Mouse (Mus musculus) hindbrain, embryonic 10.5 days (tissue): ENCODE measurements around the gene Lnx2. TPM values are rescaled to one million over a fixed set of nuclear protein-coding genes. Genes with fewer than 3 reads are reported as not detected.

Source experiments
- DNase-seq: peaks from one replicate; pipeline ENCODE4 v3.0.0-alpha.2; 2017; ENCODE audit warnings: low spot score
- H3K27ac ChIP-seq: fragments of 300-500 bp; sonication (generic); 2 replicates; pipeline ENCODE4 v1.5.1; 2016; ENCODE audit warnings: mild to moderate bottlenecking, moderate library complexity
- H3K27me3 ChIP-seq: fragments of 300-500 bp; sonication (generic); 2 replicates; pipeline ENCODE4 v1.6.1; 2016; ENCODE audit warnings: mild to moderate bottlenecking; ENCODE audit not compliant: poor library complexity, insufficient read depth, severe bottlenecking
- H3K36me3 ChIP-seq: fragments of 300-500 bp; sonication (generic); 2 replicates; pipeline ENCODE4 v1.6.1; 2016; ENCODE audit warnings: mild to moderate bottlenecking, moderate library complexity
- H3K4me1 ChIP-seq: fragments of 300-500 bp; sonication (generic); replicated peaks from 2 replicates; pipeline ENCODE4 v1.6.1; 2016; ENCODE audit warnings: mild to moderate bottlenecking
- H3K4me3 ChIP-seq: fragments of 300-500 bp; sonication (generic); 2 replicates; pipeline ENCODE4 v1.5.1; 2016; ENCODE audit warnings: mild to moderate bottlenecking, moderate library complexity
- H3K9me3 ChIP-seq: fragments of 300-500 bp; sonication (generic); 2 replicates; pipeline ENCODE4 v1.6.1; 2016; ENCODE audit warnings: mild to moderate bottlenecking, moderate library complexity
- WGBS: fragments of 180-500 bp; shearing (Covaris S2); methylation state at CpG from one replicate; pipeline ENCODE4 v1.1.7; 2016; 5-methylcytosine and 5-hydroxymethylcytosine counted together
- polyA plus RNA-seq: library from polyadenylated mRNA; unstranded; fragments of >200 nt; fragmentation: Nextera tagmentation; extraction: Ambion mirVana; gene quantifications from 2 replicates; pipeline ENCODE4 v1.2.1, GENCODE M21; 2016

The Lnx2 gene
- polyA plus RNA-seq, 1 experiment from 2014 or later: 8.2 TPM

DNA sequence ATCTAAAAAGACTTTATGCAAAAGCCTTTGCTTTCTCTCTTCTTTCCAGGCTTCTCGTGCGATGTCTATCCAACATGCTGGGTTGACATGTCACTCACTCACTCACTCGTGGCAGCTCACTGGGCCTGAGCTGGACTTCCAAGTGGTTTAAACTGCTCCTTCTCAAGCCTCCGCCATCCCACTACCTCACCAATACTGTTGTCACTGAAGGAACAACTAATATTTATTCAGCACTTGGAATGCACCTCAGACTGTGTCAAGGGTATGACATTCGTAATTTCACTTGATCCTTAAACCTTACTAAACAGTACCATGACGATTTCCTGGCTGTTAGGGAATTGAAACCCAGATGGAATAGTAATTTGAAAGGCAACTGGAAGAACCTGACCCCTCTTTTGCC is 2.6 kb downstream of the Lnx2 start:
- Histone ChIP-seq H3K27me3 (no peaks in the 10 kb centered on the region; the same call in 1 of the 2 replicates), H3K27ac (no peak overlapping the region), H3K4me1 (peaks cover 44% of the 10 kb centered on the region), H3K36me3 (peaks cover 3% of the 10 kb centered on the region; the same call in 1 of the 2 replicates), H3K4me3 (no peak overlapping the region), H3K9me3 (no peaks in the 10 kb centered on the region)
- no peak for DNase-seq
- 91% methylated on average over 6 of the region's 6 CpGs for WGBS

- Histone ChIP-seq H3K36me3 (no peaks in the 10 kb centered on the region), H3K4me3 (no peak overlapping the region), H3K27me3 (no peaks in the 10 kb centered on the region; the same call in 1 of the 2 replicates), H3K27ac (no peak overlapping the region), H3K9me3 (no peaks in the 10 kb centered on the region), H3K4me1 (peaks cover 33% of the 10 kb centered on the region)
- DNase-seq: no peak
- 49% methylated on average over 4 of the region's 4 CpGs for WGBS
These were observed 4.5 kb downstream of the Lnx2 start for GRCm38 (mm10) chr5:147071886-147072285.

GRCm38 (mm10) chr5:147070791-147071516 is 5.4 kb downstream of the Lnx2 start:
- Histone ChIP-seq H3K4me1 (peaks cover 30% of the 10 kb centered on the region), H3K9me3 (no peaks in the 10 kb centered on the region), H3K4me3 (no peak overlapping the region), H3K27me3 (no peaks in the 10 kb centered on the region; the same call in 1 of the 2 replicates), H3K36me3 (no peaks in the 10 kb centered on the region), H3K27ac (no peak overlapping the region)
- WGBS: 73% methylated on average over 16 of the region's 16 CpGs
- no peak for DNase-seq

DNA sequence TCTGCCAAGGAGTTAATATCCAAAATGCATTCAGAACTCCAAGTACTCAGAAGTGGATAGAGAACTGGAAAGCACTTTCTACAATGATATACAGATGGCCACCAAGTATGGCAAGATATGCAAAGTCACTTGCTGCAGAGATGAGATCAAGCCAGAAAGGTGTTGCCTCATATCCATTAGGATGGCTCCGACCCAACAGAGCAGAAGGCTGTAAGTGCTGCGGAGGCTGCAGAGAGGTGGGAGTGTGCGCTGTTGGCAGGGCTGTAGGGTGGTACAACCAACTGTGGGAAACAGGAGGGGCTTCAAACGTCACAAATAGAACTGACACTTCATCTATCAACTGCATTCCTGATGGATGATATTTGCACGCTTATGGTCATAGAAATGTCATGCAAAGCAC is 7.5 kb downstream of the Lnx2 start:
- no peaks in the 10 kb centered on the region for H3K9me3 ChIP-seq
- H3K36me3 ChIP-seq: no peaks in the 10 kb centered on the region
- DNase-seq: no peak
- no peak overlapping the region for H3K4me3 ChIP-seq
- H3K27me3 ChIP-seq: no peaks in the 10 kb centered on the region
- no peak overlapping the region for H3K27ac ChIP-seq
- WGBS: 89% methylated on average over 5 of the region's 5 CpGs
- H3K4me1 ChIP-seq: peaks cover 16% of the 10 kb centered on the region

- Histone ChIP-seq H3K27me3 (no peaks in the 10 kb centered on the region), H3K4me3 (no peak overlapping the region), H3K9me3 (no peaks in the 10 kb centered on the region), H3K36me3 (no peaks in the 10 kb centered on the region), H3K4me1 (peaks cover 14% of the 10 kb centered on the region), H3K27ac (no peak overlapping the region)
- DNase-seq: no peak
- 80% methylated on average over 5 of the region's 5 CpGs for WGBS
These were observed 9.4 kb downstream of the Lnx2 start for GRCm38 (mm10) chr5:147066965-147067364.

DNA sequence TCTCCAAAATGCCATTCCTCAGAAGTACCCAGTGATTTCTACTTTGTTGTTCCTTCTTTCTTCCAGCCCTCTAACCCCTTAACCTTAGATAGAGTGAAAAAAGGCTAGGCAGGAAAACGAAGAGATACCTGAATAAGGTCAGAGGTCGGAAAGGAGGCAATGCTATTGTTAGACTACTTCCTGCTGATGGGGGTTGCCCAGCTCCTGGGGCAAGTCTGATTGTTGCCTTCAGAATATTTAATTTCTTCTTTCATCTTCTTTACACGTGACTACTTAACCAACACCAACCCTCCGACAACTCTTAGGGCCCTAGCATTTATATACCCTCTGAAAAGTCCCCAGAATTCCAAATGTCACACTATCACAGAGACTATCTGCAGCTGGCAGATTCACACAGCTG is 10.3 kb downstream of the Lnx2 start:
- Histone ChIP-seq H3K27ac (no peak overlapping the region), H3K4me3 (no peak overlapping the region), H3K27me3 (no peaks in the 10 kb centered on the region), H3K4me1 (peaks cover 12% of the 10 kb centered on the region), H3K36me3 (no peaks in the 10 kb centered on the region), H3K9me3 (no peaks in the 10 kb centered on the region)
- no peak for DNase-seq
- WGBS: 52% methylated on average over 4 of the region's 4 CpGs

- H3K36me3 ChIP-seq: no peaks in the 10 kb centered on the region
- no peak overlapping the region for H3K27ac ChIP-seq
- no peaks in the 10 kb centered on the region for H3K27me3 ChIP-seq
- 0 out of 2 replicates have a peak, but pooled peaks cover 2% of the 10 kb centered on the region for H3K4me1 ChIP-seq
- WGBS: 70% methylated on average over 8 of the region's 8 CpGs
- H3K4me3 ChIP-seq: no peak overlapping the region
- no peak for DNase-seq
- H3K9me3 ChIP-seq: no peaks in the 10 kb centered on the region
These were observed 13.1 kb downstream of the Lnx2 start for GRCm38 (mm10) chr5:147063215-147063661.

DNA sequence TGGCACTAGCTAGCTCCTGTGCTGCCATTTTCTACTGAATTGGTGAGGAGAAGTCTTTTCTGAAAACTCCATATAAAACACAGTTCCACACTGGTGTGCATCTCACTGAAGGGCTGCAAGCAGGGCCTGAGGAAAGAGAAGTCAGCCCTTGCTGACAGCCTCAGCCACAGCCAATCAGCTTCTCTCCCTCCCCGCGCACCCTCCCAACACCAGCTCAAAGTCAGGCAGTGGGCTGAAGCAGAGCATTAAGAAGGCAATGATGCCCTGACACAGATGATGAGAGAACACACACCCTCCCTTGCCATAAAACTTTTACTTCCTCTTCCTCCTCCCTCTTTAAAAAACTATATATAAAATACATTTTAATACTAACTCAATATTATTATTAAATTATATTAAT is 16.4 kb downstream of the Lnx2 start:
- DNase-seq: no peak
- H3K27ac ChIP-seq: no peak overlapping the region
- WGBS: 77% methylated on average over 2 of the region's 2 CpGs
- H3K4me1 ChIP-seq: 0 out of 2 replicates have a peak, but pooled peaks cover 2% of the 10 kb centered on the region
- no peak overlapping the region for H3K4me3 ChIP-seq
- no peaks in the 10 kb centered on the region for H3K27me3 ChIP-seq
- no peaks in the 10 kb centered on the region for H3K9me3 ChIP-seq
- no peaks in the 10 kb centered on the region for H3K36me3 ChIP-seq

DNA sequence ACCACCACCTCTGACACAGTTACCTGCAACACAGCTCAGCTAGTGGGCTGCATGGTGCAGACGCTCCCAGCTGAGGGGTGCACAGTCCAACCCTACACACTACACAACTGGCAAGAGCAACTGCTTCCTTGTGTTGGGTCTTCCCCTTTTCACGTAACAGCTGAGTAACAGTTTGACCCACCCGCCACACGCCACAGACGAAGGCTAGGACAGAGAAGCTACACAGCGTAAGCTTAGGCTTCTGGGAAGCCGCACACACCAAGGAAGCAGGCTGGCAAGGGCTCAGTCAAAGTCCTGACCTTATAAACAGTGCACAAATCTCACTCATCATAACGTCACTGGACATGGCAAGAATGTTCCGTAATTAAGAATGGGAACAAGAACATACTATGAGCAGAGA is 17.1 kb downstream of the Lnx2 start:
- Histone ChIP-seq H3K36me3 (no peaks in the 10 kb centered on the region), H3K4me1 (0 out of 2 replicates have a peak, but pooled peaks cover 2% of the 10 kb centered on the region), H3K27ac (no peak overlapping the region), H3K9me3 (no peaks in the 10 kb centered on the region), H3K27me3 (no peaks in the 10 kb centered on the region), H3K4me3 (no peak overlapping the region)
- DNase-seq: no peak
- 89% methylated on average over 9 of the region's 9 CpGs for WGBS

- 0 out of 2 replicates have a peak, but pooled peaks cover 2% of the 10 kb centered on the region for H3K4me1 ChIP-seq
- H3K4me3 ChIP-seq: no peak overlapping the region
- no peak for DNase-seq
- H3K9me3 ChIP-seq: no peaks in the 10 kb centered on the region
- no peaks in the 10 kb centered on the region for H3K36me3 ChIP-seq
- WGBS: 91% methylated on average over 5 of the region's 5 CpGs
- H3K27me3 ChIP-seq: no peaks in the 10 kb centered on the region
- H3K27ac ChIP-seq: no peak overlapping the region
These were observed 17.7 kb downstream of the Lnx2 start for GRCm38 (mm10) chr5:147058661-147059060.

- Histone ChIP-seq H3K9me3 (no peaks in the 10 kb centered on the region), H3K27me3 (no peaks in the 10 kb centered on the region), H3K36me3 (no peaks in the 10 kb centered on the region), H3K4me3 (no peak overlapping the region), H3K27ac (no peak overlapping the region), H3K4me1 (0 out of 2 replicates have a peak, but pooled peaks cover 2% of the 10 kb centered on the region)
- no peak for DNase-seq
- WGBS: 87% methylated on average over 9 of the region's 9 CpGs
These were observed 18.6 kb downstream of the Lnx2 start for GRCm38 (mm10) chr5:147057626-147058414.

- no peaks in the 10 kb centered on the region for H3K36me3 ChIP-seq
- 83% methylated on average over 10 of the region's 10 CpGs for WGBS
- no peak overlapping the region for H3K4me3 ChIP-seq
- no peaks in the 10 kb centered on the region for H3K27me3 ChIP-seq
- H3K9me3 ChIP-seq: no peaks in the 10 kb centered on the region
- DNase-seq: no peak
- no peak overlapping the region for H3K27ac ChIP-seq
- H3K4me1 ChIP-seq: peaks cover 9% of the 10 kb centered on the region; the same call in 1 of the 2 replicates
These were observed 19.6 kb downstream of the Lnx2 start for GRCm38 (mm10) chr5:147056712-147057290.
